Mouse (Mus musculus) liver, adult (tissue): ENCODE measurements at regions not wholly inside any gene's neighbourhood (a gene's known extent, or its start where the extent isn't known, plus 50 kb on each side); places are given as distances from the start of the nearest gene placed in this dataset.

Experiments
- GATA4 ChIP-seq: IDR thresholded peaks from 2 replicates; pipeline ENCODE4 v1.6.1; 2014; ENCODE audit warnings: mild to moderate bottlenecking, low read length; ENCODE audit not compliant: insufficient replicate concordance

- TF ChIP-seq GATA4, result no peak
Observed at GRCm38 (mm10) chr6:117613656-117614350, 227.2 kb upstream of the Zfp637 start.

- TF ChIP-seq GATA4, result no peak
Observed at GRCm38 (mm10) chr6:117614386-117614785, 226.6 kb upstream of the Zfp637 start.

- TF ChIP-seq GATA4, result no peak
Observed at GRCm38 (mm10) chr6:117617168-117617567, 223.8 kb upstream of the Zfp637 start.

- no peak for TF ChIP-seq GATA4
Observed at GRCm38 (mm10) chr6:117617951-117618350, 223.0 kb upstream of the Zfp637 start.

- TF ChIP-seq GATA4, result no peak
Observed at GRCm38 (mm10) chr6:117619606-117620005, 221.4 kb upstream of the Zfp637 start.

- TF ChIP-seq GATA4, result no peak
Observed at GRCm38 (mm10) chr6:117622446-117622845, 218.5 kb upstream of the Zfp637 start.

GRCm38 (mm10) chr6:117622946-117623345 is 218.0 kb upstream of the Zfp637 start:
- TF ChIP-seq GATA4, result no peak

GRCm38 (mm10) chr6:117625716-117626115 is 215.3 kb upstream of the Zfp637 start:
- no peak for TF ChIP-seq GATA4

GRCm38 (mm10) chr6:117627461-117627860 is 213.5 kb upstream of the Zfp637 start:
- TF ChIP-seq GATA4, result no peak

GRCm38 (mm10) chr6:117646628-117647027 is 194.4 kb upstream of the Zfp637 start:
- TF ChIP-seq GATA4, result no peak

- TF ChIP-seq GATA4, result no peak
Observed at GRCm38 (mm10) chr6:117650541-117650940, 190.4 kb upstream of the Zfp637 start.

GRCm38 (mm10) chr6:117651551-117651950 is 189.4 kb upstream of the Zfp637 start:
- no peak for TF ChIP-seq GATA4

GRCm38 (mm10) chr6:117652012-117652411 is 189.0 kb upstream of the Zfp637 start:
- TF ChIP-seq GATA4, result no peak

- TF ChIP-seq GATA4, result no peak
Observed at GRCm38 (mm10) chr6:117652917-117653316, 188.1 kb upstream of the Zfp637 start.

- TF ChIP-seq GATA4, result no peak
Observed at GRCm38 (mm10) chr6:117653886-117654425, 187.0 kb upstream of the Zfp637 start.

- TF ChIP-seq GATA4, result no peak
Observed at GRCm38 (mm10) chr6:117655986-117656385, 185.0 kb upstream of the Zfp637 start.

GRCm38 (mm10) chr6:117660576-117660975 is 180.4 kb upstream of the Zfp637 start:
- TF ChIP-seq GATA4, result no peak
